Mouse (Mus musculus): ENCODE measurements around the gene Fuca2. TPM values are rescaled to one million over a fixed set of nuclear protein-coding genes. Genes with fewer than 3 reads are reported as not detected.

Fuca2 gene
- polyA plus RNA-seq, 1 experiment from 2014 or later, result 49.3 TPM

Other genes with a start within 250 kb of the Fuca2 start
- gene Phactr2, start 25.1 kb upstream of the Fuca2 start, polyA plus RNA-seq (2015; fragmentation: Nextera tagmentation; extraction: Ambion mirVana), result 8.1 and 12.1 TPM in 2 replicates
- 2.0 and 2.4 TPM in 2 replicates for gene Adat2, start 53.4 kb downstream of the Fuca2 start, polyA plus RNA-seq (2015; fragmentation: Nextera tagmentation; extraction: Ambion mirVana)
- 25.7 and 25.8 TPM in 2 replicates for gene Pex3, start 53.6 kb downstream of the Fuca2 start, polyA plus RNA-seq (2015; fragmentation: Nextera tagmentation; extraction: Ambion mirVana)